Mouse (Mus musculus): ENCODE measurements around the gene Zfp580. TPM values are rescaled to one million over a fixed set of nuclear protein-coding genes. Genes with fewer than 3 reads are reported as not detected.
A peak's percentile ranks its signal among the peaks of the same experiment; 100 is the strongest.

Gene Zfp580
- polyA plus RNA-seq, 1 experiment: 0.26 TPM

- H3K36me3 ChIP-seq (ENCODE audit: control insufficient read depth): peaks cover 71% of the 10 kb centered on the region
Observed at GRCm38 (mm10) chr7:5030554-5031275, 20.6 kb upstream of the Zfp580 start.

GRCm38 (mm10) chr7:5031496-5031895, 19.8 kb upstream of the Zfp580 start:
- TF ChIP-seq TAL1 (IDR thresholded peaks at IDR 0.05; ENCODE audit: low read length) (no peak), GATA1 (IDR thresholded peaks at IDR 0.05; ENCODE audit: low read length) (no peak)
- H3K9me3 ChIP-seq (ENCODE audit: control insufficient read depth, low read length): peaks cover 41% of the 10 kb centered on the region
- peaks cover 75% of the 10 kb centered on the region for H3K36me3 ChIP-seq (ENCODE audit: control insufficient read depth)
- peaks cover 14% of the 10 kb centered on the region; the same call in 1 of the 2 replicates for H3K27me3 ChIP-seq (ENCODE audit: control insufficient read depth)
- H3K4me1 ChIP-seq (ENCODE audit: control insufficient read depth): peaks cover 2% of the 10 kb centered on the region; the same call in 1 of the 2 replicates
- H3K4me3 ChIP-seq (replicated peaks): no peak overlapping the region

More at GRCm38 (mm10) chr7:5030554-5031275, 20.6 kb upstream of the Zfp580 start:
- TF ChIP-seq TAL1 (IDR thresholded peaks at IDR 0.05; ENCODE audit: low read length) (no peak), GATA1 (IDR thresholded peaks at IDR 0.05; ENCODE audit: low read length) (no peak)
- peaks cover 1% of the 10 kb centered on the region; the same call in 1 of the 2 replicates for H3K4me1 ChIP-seq (ENCODE audit: control insufficient read depth)
- no peak overlapping the region for H3K4me3 ChIP-seq (replicated peaks)
- peaks cover 37% of the 10 kb centered on the region for H3K9me3 ChIP-seq (ENCODE audit: control insufficient read depth, low read length)
- H3K27me3 ChIP-seq (ENCODE audit: control insufficient read depth): peaks cover 14% of the 10 kb centered on the region; the same call in 1 of the 2 replicates

GRCm38 (mm10) chr7:5033818-5034217, 17.5 kb upstream of the Zfp580 start, which contains the start of gene 4632433K11Rik:
Gene 4632433K11Rik, plus strand, starts transcription at chr7:5034118.
- Histone ChIP-seq H3K4me3 (replicated peaks) (no peak within 1 kb of the TSS), H3K9me3 (ENCODE audit: control insufficient read depth, low read length) (peaks cover 39% of the 10 kb centered on the region), H3K4me1 (ENCODE audit: control insufficient read depth) (peaks cover 19% of the 10 kb centered on the region), H3K27me3 (ENCODE audit: control insufficient read depth) (peaks cover 14% of the 10 kb centered on the region; the same call in 1 of the 2 replicates), H3K36me3 (ENCODE audit: control insufficient read depth) (peaks cover 62% of the 10 kb centered on the region)
- TF ChIP-seq GATA1 (IDR thresholded peaks at IDR 0.05; ENCODE audit: low read length) (no peak), TAL1 (IDR thresholded peaks at IDR 0.05; ENCODE audit: low read length) (no peak)

GRCm38 (mm10) chr7:5035628-5036027, 15.7 kb upstream of the Zfp580 start:
- peaks cover 2% of the 10 kb centered on the region; the same call in 1 of the 2 replicates for H3K27me3 ChIP-seq (ENCODE audit: control insufficient read depth)
- peaks cover 22% of the 10 kb centered on the region for H3K9me3 ChIP-seq (ENCODE audit: control insufficient read depth, low read length)
- no peak overlapping the region for H3K4me3 ChIP-seq (replicated peaks)
- peaks cover 44% of the 10 kb centered on the region for H3K36me3 ChIP-seq (ENCODE audit: control insufficient read depth)
- TF ChIP-seq TAL1 (IDR thresholded peaks at IDR 0.05; ENCODE audit: low read length) (no peak), GATA1 (IDR thresholded peaks at IDR 0.05; ENCODE audit: low read length) (no peak)
- H3K4me1 ChIP-seq (ENCODE audit: control insufficient read depth): peaks cover 27% of the 10 kb centered on the region

GRCm38 (mm10) chr7:5036136-5036535, 15.2 kb upstream of the Zfp580 start:
- peaks cover 17% of the 10 kb centered on the region for H3K9me3 ChIP-seq (ENCODE audit: control insufficient read depth, low read length)
- TF ChIP-seq GATA1 (IDR thresholded peaks at IDR 0.05; ENCODE audit: low read length) (no peak), TAL1 (IDR thresholded peaks at IDR 0.05; ENCODE audit: low read length) (no peak)
- no peaks in the 10 kb centered on the region; the same call in 1 of the 2 replicates for H3K27me3 ChIP-seq (ENCODE audit: control insufficient read depth)
- no peak overlapping the region for H3K4me3 ChIP-seq (replicated peaks)
- H3K4me1 ChIP-seq (ENCODE audit: control insufficient read depth): peaks cover 27% of the 10 kb centered on the region
- H3K36me3 ChIP-seq (ENCODE audit: control insufficient read depth): peaks cover 39% of the 10 kb centered on the region

GRCm38 (mm10) chr7:5037026-5037425, 14.3 kb upstream of the Zfp580 start:
- H3K4me1 ChIP-seq (ENCODE audit: control insufficient read depth): peaks cover 27% of the 10 kb centered on the region
- TF ChIP-seq TAL1 (IDR thresholded peaks at IDR 0.05; ENCODE audit: low read length) (no peak), GATA1 (IDR thresholded peaks at IDR 0.05; ENCODE audit: low read length) (no peak)
- peaks cover 8% of the 10 kb centered on the region for H3K9me3 ChIP-seq (ENCODE audit: control insufficient read depth, low read length)
- H3K27me3 ChIP-seq (ENCODE audit: control insufficient read depth): no peaks in the 10 kb centered on the region
- no peak overlapping the region for H3K4me3 ChIP-seq (replicated peaks)
- H3K36me3 ChIP-seq (ENCODE audit: control insufficient read depth): peaks cover 30% of the 10 kb centered on the region

GRCm38 (mm10) chr7:5037467-5037866, 13.9 kb upstream of the Zfp580 start:
- Histone ChIP-seq H3K27me3 (ENCODE audit: control insufficient read depth) (no peaks in the 10 kb centered on the region), H3K9me3 (ENCODE audit: control insufficient read depth, low read length) (peaks cover 5% of the 10 kb centered on the region; the same call in 1 of the 2 replicates), H3K4me3 (replicated peaks) (peak overlapping the region; percentile 88), H3K4me1 (ENCODE audit: control insufficient read depth) (peaks cover 27% of the 10 kb centered on the region), H3K36me3 (ENCODE audit: control insufficient read depth) (peaks cover 26% of the 10 kb centered on the region)
- TF ChIP-seq GATA1 (IDR thresholded peaks at IDR 0.05; ENCODE audit: low read length): no peak

- Histone ChIP-seq H3K4me1 (ENCODE audit: control insufficient read depth) (peaks cover 27% of the 10 kb centered on the region), H3K4me3 (replicated peaks) (peak within 1 kb of the TSS; percentile 88), H3K36me3 (ENCODE audit: control insufficient read depth) (peaks cover 19% of the 10 kb centered on the region), H3K27me3 (ENCODE audit: control insufficient read depth) (no peaks in the 10 kb centered on the region), H3K9me3 (ENCODE audit: control insufficient read depth, low read length) (peaks cover 5% of the 10 kb centered on the region; the same call in 1 of the 2 replicates)
- TF ChIP-seq TAL1 (IDR thresholded peaks at IDR 0.05; ENCODE audit: low read length) (no peak), GATA1 (IDR thresholded peaks at IDR 0.05; ENCODE audit: low read length) (no peak)
Observed at GRCm38 (mm10) chr7:5038109-5038732, 13.1 kb upstream of the Zfp580 start, which contains the start of gene Zfp784. Gene Zfp784, minus strand, starts transcription at chr7:5038446.

- TF ChIP-seq TAL1 (IDR thresholded peaks at IDR 0.05; ENCODE audit: low read length) (no peak), GATA1 (IDR thresholded peaks at IDR 0.05; ENCODE audit: low read length) (no peak)
- peaks cover 27% of the 10 kb centered on the region for H3K4me1 ChIP-seq (ENCODE audit: control insufficient read depth)
- peaks cover 5% of the 10 kb centered on the region; the same call in 1 of the 2 replicates for H3K9me3 ChIP-seq (ENCODE audit: control insufficient read depth, low read length)
- H3K27me3 ChIP-seq (ENCODE audit: control insufficient read depth): no peaks in the 10 kb centered on the region
- peaks cover 14% of the 10 kb centered on the region for H3K36me3 ChIP-seq (ENCODE audit: control insufficient read depth)
- peak overlapping the region; percentile 88 for H3K4me3 ChIP-seq (replicated peaks)
Observed at GRCm38 (mm10) chr7:5038940-5039339, 12.4 kb upstream of the Zfp580 start.
